Mouse (Mus musculus) liver, embryonic 11.5 days (tissue): Measurements from ENCODE around the gene Nans. TPM values are rescaled to one million over a fixed set of nuclear protein-coding genes. Genes with fewer than 3 reads are reported as not detected.

Experiments used
- ATAC-seq: fragments of 200-750 bp; cut with Nextera tagmentation; replicated peaks from 2 replicates; pipeline ENCODE4 v1.8.0; 2017; ENCODE audit warnings: moderate number of reproducible peaks, mild to moderate bottlenecking, moderate TSS enrichment, moderate library complexity; ENCODE audit not compliant: low FRiP score
- DNase-seq: peaks from one replicate; pipeline ENCODE4 v3.0.0-alpha.2; 2017; ENCODE audit warnings: low spot score
- H3K27ac ChIP-seq: fragments of 300-500 bp; sonication (generic); 2 replicates; pipeline ENCODE4 v1.5.1; 2014; ENCODE audit warnings: mild to moderate bottlenecking, low read depth, low read length, control low read depth
- H3K27me3 ChIP-seq: fragments of 300-500 bp; sonication (generic); replicated peaks from 2 replicates; pipeline ENCODE4 v1.6.1; 2014; ENCODE audit warnings: low read length, mixed read lengths; ENCODE audit not compliant: control insufficient read depth, insufficient read depth
- H3K36me3 ChIP-seq: fragments of 300-500 bp; sonication (generic); 2 replicates; pipeline ENCODE4 v1.6.1; 2014; ENCODE audit warnings: mild to moderate bottlenecking, low read length, moderate library complexity, mixed read lengths; ENCODE audit not compliant: control insufficient read depth, insufficient read depth
- H3K4me1 ChIP-seq: fragments of 300-500 bp; sonication (generic); replicated peaks from 2 replicates; pipeline ENCODE4 v1.6.1; 2014; ENCODE audit warnings: low read length, mixed read lengths; ENCODE audit not compliant: control insufficient read depth, insufficient read depth
- H3K4me2 ChIP-seq: fragments of 300-500 bp; sonication (generic); 2 replicates; pipeline ENCODE4 v1.6.1; 2014; ENCODE audit warnings: mild to moderate bottlenecking, control low read depth, moderate library complexity
- H3K4me3 ChIP-seq: fragments of 300-500 bp; sonication (generic); 2 replicates; pipeline ENCODE4 v1.5.1; 2014; ENCODE audit warnings: low read depth, low read length, control low read depth
- H3K9ac ChIP-seq: fragments of 300-500 bp; sonication (generic); 2 replicates; pipeline ENCODE4 v1.6.1; 2014; ENCODE audit warnings: low read depth, low read length, control low read depth
- H3K9me3 ChIP-seq: fragments of 300-500 bp; sonication (generic); 2 replicates; pipeline ENCODE4 v1.6.1; 2016; ENCODE audit warnings: low read length, inconsistent platforms, mixed read lengths; ENCODE audit not compliant: control insufficient read depth
- WGBS: fragments of 180-500 bp; shearing (Covaris S2); extraction: QIAGEN DNeasy Blood & Tissue Kit; methylation state at CpG from one replicate; pipeline ENCODE4 v1.1.7; 2014; 5-methylcytosine and 5-hydroxymethylcytosine counted together
- polyA plus RNA-seq: library from polyadenylated mRNA; unstranded; fragments of >200 nt; fragmentation: Nextera tagmentation; extraction: Ambion mirVana; gene quantifications from 2 replicates; pipeline ENCODE4 v1.2.1, GENCODE M21; 2014

The Nans gene
- polyA plus RNA-seq, 1 experiment from 2014 or later = 109 TPM

- DNase-seq (no peak), ATAC-seq (no peak)
- Histone ChIP-seq H3K9ac (no peak overlapping the region), H3K9me3 (no peaks in the 10 kb centered on the region), H3K4me2 (no peak overlapping the region), H3K4me3 (no peak overlapping the region), H3K4me1 (peaks cover 4% of the 10 kb centered on the region), H3K36me3 (peaks cover 89% of the 10 kb centered on the region), H3K27ac (no peak overlapping the region), H3K27me3 (no peaks in the 10 kb centered on the region)
- 93% methylated on average over 3 of the region's 3 CpGs for WGBS
Measured at GRCm38 (mm10) chr4:46465740-46466139, 23.3 kb upstream of the Nans start.

- no peaks in the 10 kb centered on the region for H3K4me1 ChIP-seq
- H3K4me3 ChIP-seq = no peak overlapping the region
- H3K4me2 ChIP-seq = no peak overlapping the region
- H3K9ac ChIP-seq = no peak overlapping the region
- H3K9me3 ChIP-seq = no peaks in the 10 kb centered on the region
- 92% methylated on average over 5 of the region's 5 CpGs for WGBS
- no peaks in the 10 kb centered on the region for H3K27me3 ChIP-seq
- ATAC-seq = no peak
- DNase-seq = no peak
- peaks cover 59% of the 10 kb centered on the region for H3K36me3 ChIP-seq
- H3K27ac ChIP-seq = no peak overlapping the region
Measured at GRCm38 (mm10) chr4:46475101-46475500, 13.9 kb upstream of the Nans start.

- H3K4me2 ChIP-seq = no peak overlapping the region
- no peak for DNase-seq
- H3K36me3 ChIP-seq = peaks cover 27% of the 10 kb centered on the region
- H3K4me1 ChIP-seq = no peaks in the 10 kb centered on the region
- no peak overlapping the region for H3K4me3 ChIP-seq
- ATAC-seq = no peak
- no peak overlapping the region for H3K27ac ChIP-seq
- H3K9ac ChIP-seq = no peak overlapping the region
- no peaks in the 10 kb centered on the region for H3K27me3 ChIP-seq
- H3K9me3 ChIP-seq = no peaks in the 10 kb centered on the region
- WGBS = 82% methylated on average over 2 of the region's 2 CpGs
Measured at GRCm38 (mm10) chr4:46479081-46479480, 10.0 kb upstream of the Nans start.

- WGBS = 30% methylated on average over 14 of the region's 14 CpGs
- ATAC-seq (peak; percentile 67), DNase-seq (peak; percentile 78)
- peak overlapping the region; percentile 13 for H3K4me2 ChIP-seq
- H3K27me3 ChIP-seq = no peaks in the 10 kb centered on the region
- H3K9ac ChIP-seq = peak overlapping the region; percentile 44
- H3K9me3 ChIP-seq = no peaks in the 10 kb centered on the region
- peaks cover 14% of the 10 kb centered on the region for H3K4me1 ChIP-seq
- H3K27ac ChIP-seq = peak overlapping the region; percentile 60
- H3K4me3 ChIP-seq = no peak overlapping the region
- H3K36me3 ChIP-seq = no peaks in the 10 kb centered on the region
Measured at GRCm38 (mm10) chr4:46485696-46486417, 3.2 kb upstream of the Nans start.

- Histone ChIP-seq H3K4me3 (no peak overlapping the region), H3K4me2 (no peak overlapping the region), H3K9me3 (no peaks in the 10 kb centered on the region), H3K27me3 (no peaks in the 10 kb centered on the region), H3K9ac (no peak overlapping the region), H3K4me1 (peaks cover 14% of the 10 kb centered on the region), H3K27ac (no peak overlapping the region), H3K36me3 (no peaks in the 10 kb centered on the region)
- WGBS = 86% methylated on average over 5 of the region's 5 CpGs
- DNase-seq = no peak
- ATAC-seq = no peak
Measured at GRCm38 (mm10) chr4:46487348-46487747, 1.7 kb upstream of the Nans start.

GRCm38 (mm10) chr4:46493071-46493470 lies 4.0 kb downstream of the Nans start:
- Histone ChIP-seq H3K4me1 (peaks cover 6% of the 10 kb centered on the region), H3K36me3 (peaks cover 14% of the 10 kb centered on the region; the same call in 1 of the 2 replicates), H3K4me2 (no peak overlapping the region), H3K9me3 (no peaks in the 10 kb centered on the region), H3K4me3 (no peak overlapping the region), H3K27me3 (no peaks in the 10 kb centered on the region), H3K27ac (no peak overlapping the region), H3K9ac (no peak overlapping the region)
- ATAC-seq = no peak
- DNase-seq = no peak
- WGBS = 95% methylated on average over 6 of the region's 6 CpGs

GRCm38 (mm10) chr4:46495543-46495942 lies 6.5 kb downstream of the Nans start:
- no peak overlapping the region for H3K9ac ChIP-seq
- H3K27ac ChIP-seq = no peak overlapping the region
- H3K4me2 ChIP-seq = no peak overlapping the region
- peaks cover 23% of the 10 kb centered on the region for H3K36me3 ChIP-seq
- no peak overlapping the region for H3K4me3 ChIP-seq
- ATAC-seq (no peak), DNase-seq (no peak)
- 90% methylated on average over 12 of the region's 12 CpGs for WGBS
- H3K9me3 ChIP-seq = no peaks in the 10 kb centered on the region
- H3K27me3 ChIP-seq = no peaks in the 10 kb centered on the region
- H3K4me1 ChIP-seq = peaks cover under 1% of the 10 kb centered on the region; the same call in 1 of the 2 replicates

GRCm38 (mm10) chr4:46497286-46497892 lies 8.3 kb downstream of the Nans start:
- peaks cover 4% of the 10 kb centered on the region; the same call in 1 of the 2 replicates for H3K4me1 ChIP-seq
- DNase-seq (peak; percentile 64), ATAC-seq (peak; percentile 53)
- H3K27ac ChIP-seq = no peak overlapping the region
- H3K4me3 ChIP-seq = no peak overlapping the region
- no peaks in the 10 kb centered on the region for H3K9me3 ChIP-seq
- 36% methylated on average over 4 of the region's 4 CpGs for WGBS
- H3K27me3 ChIP-seq = no peaks in the 10 kb centered on the region
- H3K4me2 ChIP-seq = no peak overlapping the region
- peaks cover 36% of the 10 kb centered on the region for H3K36me3 ChIP-seq
- H3K9ac ChIP-seq = no peak overlapping the region

- no peak overlapping the region for H3K4me2 ChIP-seq
- peaks cover 35% of the 10 kb centered on the region for H3K36me3 ChIP-seq
- no peak overlapping the region for H3K9ac ChIP-seq
- no peak for DNase-seq
- no peak overlapping the region for H3K4me3 ChIP-seq
- no peak for ATAC-seq
- no peak overlapping the region for H3K27ac ChIP-seq
- H3K9me3 ChIP-seq = no peaks in the 10 kb centered on the region
- H3K27me3 ChIP-seq = no peaks in the 10 kb centered on the region
- WGBS = 66% methylated on average over 3 of the region's 3 CpGs
- H3K4me1 ChIP-seq = peaks cover 5% of the 10 kb centered on the region
Measured at GRCm38 (mm10) chr4:46498511-46498910, 9.5 kb downstream of the Nans start.
